Mouse (Mus musculus) embryonic stem cell, embryonic (primary cell): ENCODE data around the gene Gpatch3.

Source experiments
- CTCF ChIA-PET, 4 experiments: fragments of 300-600 bp in 2 of 4; fragments of 350-600 bp in 2 of 4; sonication (Branson Sonifier 250); formaldehyde crosslinking; loops; one replicate each; lab custom pipeline; 2022; ENCODE audit warnings: inconsistent platforms in 2 of 4; lab: Charles Lee
- POLR2A ChIA-PET, 4 experiments: fragments of 300-600 bp in 2 of 4; fragments of 350-600 bp in 2 of 4; sonication (Branson Sonifier 250); formaldehyde crosslinking; loops; one replicate each; lab custom pipeline; 2022; ENCODE audit warnings: antibody characterized with exemption in 4 of 4, inconsistent platforms in 1 of 4; lab: Charles Lee

Gene Gpatch3

DNA sequence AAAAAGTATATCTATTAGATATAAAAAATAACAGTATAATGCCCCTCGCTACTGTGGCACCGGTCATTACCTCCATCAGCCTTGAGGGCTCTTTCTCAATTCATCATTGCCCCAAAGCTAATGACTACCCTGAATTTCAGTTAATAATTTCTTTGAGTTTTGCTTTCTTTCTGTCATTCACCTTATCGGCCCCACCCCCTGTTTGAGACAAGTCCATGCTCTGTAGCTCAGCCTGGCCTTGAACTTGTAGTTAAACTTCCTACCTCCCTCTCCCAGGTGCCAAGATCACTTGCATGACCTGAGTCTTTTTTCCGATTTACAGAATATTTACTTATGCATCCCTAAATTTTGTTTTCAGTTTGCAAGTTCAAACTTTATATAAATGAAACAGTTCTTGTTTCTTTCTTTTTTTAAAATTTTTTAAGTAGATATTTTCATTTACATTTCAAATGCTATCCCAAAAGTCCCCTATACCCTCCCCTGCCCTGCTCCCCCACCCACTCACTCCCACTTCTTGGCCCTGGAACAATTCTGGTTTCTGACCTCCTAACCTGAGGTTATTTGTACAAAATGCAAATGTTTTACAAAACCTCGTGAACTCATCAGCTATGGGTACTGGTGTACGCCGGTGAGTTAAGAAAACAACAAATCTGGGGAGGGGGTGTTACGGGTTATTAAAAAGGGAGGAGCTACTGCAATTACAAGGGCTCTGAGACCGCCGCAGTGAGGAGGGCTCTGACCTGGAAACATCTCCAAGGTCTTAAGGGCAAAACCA, 5.1 kb upstream of the Gpatch3 start:
- POLR2A ChIA-PET = interaction anchor here in 3 of 4 experiments (0.8 to 1.7 kb wide), 22 partner anchors 9 to 330 kb away, joined by 3 to 8 read pairs (median 3); partner anchors contain the start of genes Nudc (in 2 of the 3), Gpn2 (in 1 of the 3), Kdf1 (in 1 of the 3) and Nr0b2 (in 1 of the 3)

DNA sequence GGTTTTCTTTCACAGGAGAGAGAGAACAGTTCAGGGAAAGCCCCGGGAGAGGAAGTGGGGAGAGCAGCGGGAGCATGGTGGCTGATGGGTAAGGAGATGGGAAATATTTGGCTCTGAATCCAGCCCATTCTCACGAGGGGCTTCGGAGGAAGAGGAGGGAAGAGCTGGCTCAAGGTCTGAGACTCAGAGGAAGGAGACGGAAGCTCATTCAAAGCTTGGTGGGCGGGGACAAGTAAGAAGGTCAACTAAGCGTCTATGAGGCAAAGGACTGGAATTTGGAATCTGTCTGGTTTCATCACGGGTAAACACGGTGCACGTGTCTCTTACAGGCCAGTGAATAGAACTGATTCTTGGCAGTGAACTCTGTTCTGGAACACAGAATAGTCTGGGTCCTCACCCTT, 4.5 kb upstream of the Gpatch3 start:
- POLR2A ChIA-PET = interaction anchor here in 3 of 4 experiments (0.8 to 1.7 kb wide), 21 partner anchors 8 to 329 kb away, joined by 3 to 8 read pairs (median 3); partner anchors contain the start of genes Nudc (in 2 of the 3), Gpn2 (in 1 of the 3), Kdf1 (in 1 of the 3) and Nr0b2 (in 1 of the 3)
- CTCF ChIA-PET = interaction anchor here (0.6 to 1.4 kb wide), 4 partner anchors 90 to 525 kb away, joined by 3 to 4 read pairs (median 3); partner anchors contain the start of genes Cd52 (in 1 of the 4) and Tent5b (in 1 of the 4)

More for the DNA sequence above, 5.1 kb upstream of the Gpatch3 start:
- CTCF ChIA-PET = interaction anchor here in 2 of 4 experiments (0.6 to 1.4 kb wide), 3 partner anchors 40 to 95 kb away, joined by 3 to 4 read pairs (median 3); partner anchors contain the start of gene Tent5b (in 1 of the 2)

DNA sequence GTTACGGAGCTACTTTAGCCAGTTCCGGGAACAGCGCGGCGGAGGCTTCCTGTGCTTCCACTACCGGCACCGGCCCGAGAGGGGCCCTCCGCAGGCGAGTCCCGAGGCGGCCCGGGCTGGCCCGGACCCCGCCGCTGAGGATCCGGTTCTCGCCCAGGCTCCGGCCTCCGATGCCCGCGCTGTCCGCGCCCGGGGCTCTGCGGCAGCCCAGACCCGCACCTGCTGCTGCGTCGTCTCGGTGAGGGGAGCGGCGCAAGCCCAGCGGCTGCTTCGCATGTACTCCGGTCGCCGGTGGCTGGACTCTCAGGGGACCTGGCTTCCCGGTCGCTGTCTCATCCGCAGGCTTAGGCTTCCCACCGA, 278 bp downstream of the Gpatch3 start:
- POLR2A ChIA-PET = interaction anchor here in 3 of 4 experiments (0.6 to 4.7 kb wide), 47 partner anchors 8 to 392 kb away, joined by 3 to 28 read pairs (median 4); partner anchors contain the start of genes Nudc (in 3 of the 3), Wdtc1 (in 3 of the 3), Gpn2 (in 2 of the 3) and Trnp1 (in 1 of the 3)
- CTCF ChIA-PET = interaction anchor here in 3 of 4 experiments (0.5 to 2.6 kb wide), 17 partner anchors 9 to 667 kb away, joined by 3 to 7 read pairs (median 4); partner anchors contain the start of genes Tent5b (in 3 of the 3), Zdhhc18 (in 2 of the 3), Gpn2 (in 1 of the 3) and Nudc (in 1 of the 3)

DNA sequence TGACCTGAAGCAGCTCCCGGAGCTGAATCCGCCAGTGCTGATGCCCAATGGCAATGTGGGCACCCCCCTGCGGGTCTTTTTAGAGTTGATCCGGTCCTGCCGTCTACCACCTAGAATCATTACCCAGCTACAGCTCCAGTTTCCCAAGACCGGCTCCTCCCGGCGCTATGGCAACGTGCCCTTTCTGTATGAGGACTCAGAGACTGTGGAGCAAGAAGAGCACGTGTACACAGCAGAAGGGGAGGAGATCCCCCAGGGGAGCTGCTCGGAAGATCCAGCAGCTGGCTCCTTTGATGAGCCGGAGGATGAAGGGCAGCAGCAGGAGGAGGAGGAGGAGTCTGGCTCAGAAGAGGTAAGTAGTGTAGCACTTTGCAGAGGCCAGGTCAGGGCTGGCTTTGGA, 3.4 kb downstream of the Gpatch3 start:
- ChIA-PET POLR2A (interaction anchor here (0.5 to 1.5 kb wide), 21 partner anchors 8 to 1812 kb away, joined by 3 to 4 read pairs (median 3); partner anchors contain the start of genes Nudc (in 3 of the 4) and Wdtc1 (in 1 of the 4)), CTCF (interaction anchor here in 2 of 4 experiments (0.7 to 1.7 kb wide), 7 partner anchors 15 to 262 kb away, joined by 3 to 5 read pairs (median 3); partner anchors contain the start of genes Nudc (in 1 of the 2) and Sfn (in 1 of the 2))

DNA sequence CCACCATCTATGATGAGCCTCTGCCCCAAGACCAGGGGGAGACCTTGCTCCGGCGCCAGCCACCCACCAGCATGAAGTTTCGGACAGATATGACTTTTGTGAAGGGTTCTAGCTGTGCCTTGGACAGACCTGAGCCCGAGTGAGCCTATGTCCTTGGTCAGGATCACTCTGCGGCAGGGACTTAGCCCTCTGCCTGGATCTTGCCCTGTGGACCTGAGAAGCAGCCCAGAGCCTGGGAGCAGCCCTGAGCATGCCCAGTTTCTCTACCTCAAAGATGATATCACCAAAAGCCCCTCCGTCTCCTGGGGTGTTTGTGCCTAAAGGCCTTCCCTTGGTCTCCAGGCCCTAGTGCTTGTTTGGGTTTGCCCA, 9.1 kb downstream of the Gpatch3 start:
- POLR2A ChIA-PET = interaction anchor here (0.5 to 4.0 kb wide), 16 partner anchors 8 to 315 kb away, joined by 3 to 25 read pairs (median 4); partner anchors contain the start of genes Gpatch3 (in 2 of the 4), Nudc (in 2 of the 4) and Wdtc1 (in 1 of the 4)
- CTCF ChIA-PET = interaction anchor here in 3 of 4 experiments (0.5 to 1.4 kb wide), 5 partner anchors 9 to 86 kb away, joined by 3 to 6 read pairs (median 4); no protein-coding TSS in a partner anchor

DNA sequence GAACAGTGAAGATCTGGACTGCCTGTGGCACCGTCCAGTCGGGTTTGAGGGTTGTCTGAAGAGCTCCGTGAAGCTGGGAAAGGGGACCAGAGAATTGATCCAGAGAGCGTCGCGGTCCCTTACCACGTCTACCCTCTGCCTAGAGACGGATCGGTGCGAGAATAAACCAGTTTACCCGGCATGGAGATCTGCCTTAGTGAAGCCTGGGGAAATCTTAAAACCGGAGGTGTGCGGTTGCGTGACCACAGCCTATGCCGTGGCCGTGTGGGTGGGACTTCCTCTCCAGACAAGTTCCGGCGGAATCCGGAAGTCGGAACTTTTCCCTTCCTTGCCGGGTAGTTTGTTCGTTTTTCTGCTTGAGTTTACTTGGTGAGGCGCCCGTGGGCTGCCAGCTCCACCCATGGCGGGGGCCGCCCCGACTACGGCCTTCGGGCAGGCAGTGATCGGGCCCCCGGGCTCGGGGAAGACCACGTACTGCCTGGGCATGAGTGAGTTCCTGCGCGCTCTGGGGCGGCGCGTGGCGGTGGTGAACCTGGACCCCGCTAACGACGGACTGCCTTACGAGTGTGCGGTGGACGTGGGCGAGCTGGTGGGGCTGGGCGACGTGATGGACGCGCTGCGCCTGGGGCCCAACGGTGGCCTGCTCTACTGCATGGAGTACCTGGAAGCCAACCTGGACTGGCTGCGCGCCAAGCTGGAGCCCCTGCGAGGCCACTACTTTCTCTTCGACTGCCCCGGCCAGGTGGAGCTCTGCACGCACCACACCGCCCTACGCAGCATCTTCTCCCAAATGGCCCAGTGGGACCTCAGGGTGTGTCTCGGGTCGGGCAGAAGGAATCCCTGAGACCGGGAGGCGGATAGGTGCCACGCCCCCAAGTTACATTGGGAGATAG, 9.8 kb downstream of the Gpatch3 start, which contains the start of gene Gpn2:
Gene Gpn2, plus strand, starts transcription at position 304 of the 893 bp plus-strand sequence.
- ChIA-PET CTCF (interaction anchor here in 3 of 4 experiments (0.5 to 1.4 kb wide), 8 partner anchors 9 to 174 kb away, joined by 3 to 6 read pairs (median 4); no protein-coding TSS in a partner anchor), POLR2A (interaction anchor here (0.5 to 4.0 kb wide), 22 partner anchors 9 to 314 kb away, joined by 3 to 25 read pairs (median 4); partner anchors contain the start of genes Gpatch3 (in 2 of the 4), Nudc (in 2 of the 4), Nr0b2 (in 1 of the 4) and Tent5b (in 1 of the 4))

DNA sequence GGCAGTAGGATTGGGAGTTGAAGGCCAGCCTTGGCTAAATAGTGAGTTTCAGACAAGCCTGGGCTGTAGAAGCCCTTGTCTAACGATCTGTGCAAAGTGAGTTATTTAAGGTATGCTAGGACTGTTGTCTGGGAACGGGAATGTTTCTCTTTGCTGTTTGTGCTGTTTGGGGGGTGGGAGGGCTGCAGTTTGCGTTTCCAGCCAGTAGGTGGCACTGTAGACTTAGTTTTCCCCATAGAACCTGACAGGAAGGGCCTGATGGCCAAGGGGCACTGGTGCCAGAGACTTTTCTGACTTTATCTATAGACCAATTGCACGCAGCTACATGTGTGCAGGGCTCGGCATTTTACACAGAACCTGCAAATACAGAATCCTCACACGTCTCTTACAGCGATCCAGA, 18.0 kb downstream of the Gpatch3 start:
- CTCF ChIA-PET = interaction anchor here (0.7 to 2.9 kb wide), 33 partner anchors 10 to 248 kb away, joined by 3 to 18 read pairs (median 4); partner anchors contain the start of genes Zdhhc18 (in 4 of the 4) and Sfn (in 2 of the 4)
- POLR2A ChIA-PET = interaction anchor here in 3 of 4 experiments (0.6 to 7.5 kb wide), 14 partner anchors 13 to 246 kb away, joined by 3 to 49 read pairs (median 4); partner anchors contain the start of genes Nudc (in 1 of the 3) and Zdhhc18 (in 1 of the 3)

DNA sequence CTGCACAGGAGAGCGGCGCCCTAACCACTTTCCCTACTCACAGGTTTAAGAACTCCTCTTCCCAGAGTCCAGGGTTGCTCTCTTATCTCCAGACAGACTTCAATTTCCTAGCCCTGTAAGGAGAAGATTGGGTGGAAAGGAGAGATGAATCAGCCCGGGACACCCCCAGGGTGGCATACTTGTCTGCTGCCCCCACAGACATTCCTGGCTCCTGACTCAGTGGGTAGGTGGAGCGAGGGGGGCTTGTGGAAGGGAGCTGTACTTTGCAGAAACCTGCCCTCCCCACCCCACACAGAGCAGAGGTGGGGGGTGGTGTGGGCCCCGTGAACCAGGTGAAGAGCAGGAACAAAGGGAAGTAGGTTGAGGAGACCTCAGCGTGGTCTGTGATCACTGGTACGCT, 21.0 kb downstream of the Gpatch3 start:
- POLR2A ChIA-PET = interaction anchor here (0.6 to 7.5 kb wide), 29 partner anchors 9 to 1020 kb away, joined by 3 to 49 read pairs (median 4); partner anchors contain the start of genes Gpn2 (in 3 of the 4), Zdhhc18 (in 2 of the 4), Gpatch3 (in 1 of the 4) and Nudc (in 1 of the 4)
- CTCF ChIA-PET = interaction anchor here (0.5 to 2.4 kb wide), 21 partner anchors 9 to 1173 kb away, joined by 3 to 19 read pairs (median 4); partner anchors contain the start of gene Zdhhc18 (in 2 of the 4)

DNA sequence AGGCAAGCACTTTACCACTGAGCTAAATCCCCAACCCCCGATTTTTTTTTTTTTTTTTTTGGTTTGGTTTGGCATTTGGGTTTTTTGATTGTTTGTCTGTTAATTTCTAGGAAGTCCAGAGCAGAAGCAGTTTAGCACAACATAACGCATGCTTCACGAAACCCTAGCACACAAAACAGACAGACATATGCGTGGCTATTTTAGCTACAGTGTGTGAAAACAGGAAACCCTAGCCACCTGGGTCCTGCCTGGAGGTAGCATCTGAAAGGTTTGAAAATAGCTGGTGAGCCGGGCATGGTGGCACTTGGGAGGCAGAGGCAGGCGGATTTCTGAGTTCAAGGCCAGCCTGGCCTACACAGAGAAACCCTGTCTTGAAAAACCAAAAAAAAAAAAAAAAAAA, 21.5 kb downstream of the Gpatch3 start:
- ChIA-PET POLR2A (interaction anchor here in 3 of 4 experiments (0.7 to 7.5 kb wide), 18 partner anchors 9 to 372 kb away, joined by 3 to 49 read pairs (median 5); partner anchors contain the start of genes Gpatch3 (in 1 of the 3), Gpn2 (in 1 of the 3), Hmgn2 (in 1 of the 3) and Nudc (in 1 of the 3)), CTCF (interaction anchor here (0.5 to 2.4 kb wide), 13 partner anchors 8 to 257 kb away, joined by 3 to 19 read pairs (median 4); partner anchors contain the start of gene Zdhhc18 (in 1 of the 4))

DNA sequence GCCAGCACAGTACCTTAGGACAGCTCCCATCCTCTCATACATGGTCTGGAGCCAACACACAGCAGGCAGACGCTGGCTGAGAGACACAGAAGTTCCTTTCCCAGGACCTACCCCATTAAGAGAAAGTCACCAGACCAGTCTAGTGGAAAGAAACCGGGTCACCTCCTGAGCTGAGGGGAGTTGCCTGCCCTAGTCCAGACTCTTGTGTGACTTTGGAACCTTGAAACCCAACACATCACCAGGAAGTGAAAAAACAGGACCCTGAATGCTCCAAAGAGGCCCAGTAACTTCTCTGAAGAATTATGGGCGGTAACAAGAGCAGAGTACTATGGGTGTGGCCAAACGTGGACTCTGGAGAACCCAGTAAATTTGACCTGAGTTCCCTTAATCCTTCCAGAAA, 24.1 kb downstream of the Gpatch3 start:
- CTCF ChIA-PET = interaction anchor here in 3 of 4 experiments (0.5 to 3.3 kb wide), 12 partner anchors 11 to 280 kb away, joined by 3 to 23 read pairs (median 4); partner anchors contain the start of gene Zdhhc18 (in 2 of the 3)
- POLR2A ChIA-PET = interaction anchor here (0.7 to 7.5 kb wide), 30 partner anchors 8 to 266 kb away, joined by 3 to 49 read pairs (median 4); partner anchors contain the start of genes Gpatch3 (in 1 of the 4) and Gpn2 (in 1 of the 4)

DNA sequence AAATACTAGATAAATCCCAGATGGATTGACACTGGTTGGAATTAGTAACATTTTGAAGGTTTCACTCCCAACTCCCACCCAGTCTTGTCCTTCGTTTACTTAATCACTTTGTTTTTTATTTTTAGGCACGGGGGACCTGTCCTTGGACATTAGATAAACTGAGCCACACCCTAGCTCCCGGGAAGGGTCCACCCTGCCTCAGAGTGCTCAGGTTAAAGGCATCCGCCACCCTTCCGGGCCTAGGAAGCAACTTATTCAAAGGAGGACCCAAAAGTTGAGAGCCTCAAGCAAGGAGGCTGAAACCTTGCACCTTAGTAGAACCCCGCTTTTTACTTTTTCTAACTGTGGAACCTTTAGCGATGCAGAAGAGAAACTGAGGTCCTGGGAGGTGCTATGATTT, 24.6 kb downstream of the Gpatch3 start:
- POLR2A ChIA-PET = interaction anchor here in 3 of 4 experiments (0.6 to 7.5 kb wide), 45 partner anchors 7 to 312 kb away, joined by 3 to 49 read pairs (median 5); partner anchors contain the start of genes Gpatch3 (in 1 of the 3), Gpn2 (in 1 of the 3), Nudc (in 1 of the 3) and Wdtc1 (in 1 of the 3)

DNA sequence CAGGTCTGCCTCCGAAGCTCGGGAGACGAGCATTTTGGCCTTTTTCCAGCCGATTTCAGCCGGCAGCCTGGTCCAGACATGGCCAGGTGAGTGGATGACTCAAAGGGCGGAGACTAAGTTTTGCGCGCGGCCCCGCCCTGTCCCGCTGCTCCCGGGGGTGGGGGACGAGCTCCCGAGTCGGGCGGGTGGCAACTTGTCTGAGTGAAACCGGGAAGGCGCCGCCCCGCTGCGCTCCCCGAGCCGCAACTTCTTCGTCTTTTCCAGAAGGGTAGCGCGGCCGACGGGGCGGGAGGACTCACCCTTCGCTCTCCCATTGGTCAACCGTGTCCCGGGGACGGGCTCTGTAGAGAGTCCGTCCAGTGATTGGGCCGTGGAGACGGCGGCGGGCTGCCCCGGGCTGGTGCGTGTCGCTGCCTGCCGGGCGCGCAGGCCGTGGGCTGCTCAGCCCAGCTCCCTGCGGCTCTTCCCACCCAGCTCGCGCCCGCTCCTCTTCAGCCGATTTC, 25.1 kb downstream of the Gpatch3 start:
- POLR2A ChIA-PET = interaction anchor here (0.5 to 7.5 kb wide), 52 partner anchors 7 to 311 kb away, joined by 3 to 49 read pairs (median 4); partner anchors contain the start of genes Gpatch3 (in 1 of the 4), Gpn2 (in 1 of the 4), Nudc (in 1 of the 4) and Wdtc1 (in 1 of the 4)
- CTCF ChIA-PET = interaction anchor here in 3 of 4 experiments (0.6 to 3.3 kb wide), 20 partner anchors 10 to 279 kb away, joined by 3 to 23 read pairs (median 4); partner anchors contain the start of genes Zdhhc18 (in 2 of the 3) and Tent5b (in 1 of the 3)

More for the DNA sequence above, 24.6 kb downstream of the Gpatch3 start:
- CTCF ChIA-PET = interaction anchor here in 3 of 4 experiments (0.5 to 3.3 kb wide), 19 partner anchors 11 to 280 kb away, joined by 3 to 23 read pairs (median 4); partner anchors contain the start of genes Zdhhc18 (in 2 of the 3) and Tent5b (in 1 of the 3)

DNA sequence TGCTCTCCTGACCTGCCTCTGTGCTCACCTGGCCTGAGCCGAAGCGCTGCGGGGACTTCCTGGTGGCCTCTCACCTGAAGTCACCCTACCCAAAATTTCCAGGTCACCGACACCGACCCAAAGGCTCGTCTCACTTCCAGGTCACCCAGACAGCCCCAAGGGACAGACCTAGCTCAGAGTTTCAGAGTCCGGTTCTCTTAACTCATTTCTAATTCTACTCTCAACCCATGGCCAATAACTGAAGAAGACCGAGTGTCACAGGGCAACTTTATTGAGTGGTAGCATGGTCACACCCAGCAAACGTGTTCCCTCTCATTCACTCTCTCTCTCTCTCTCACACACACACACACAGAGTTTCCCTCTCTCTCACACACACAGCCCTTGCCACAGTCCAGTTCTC, 25.8 kb downstream of the Gpatch3 start:
- ChIA-PET CTCF (interaction anchor here in 2 of 4 experiments (0.9 to 3.3 kb wide), 6 partner anchors 10 to 240 kb away, joined by 3 to 23 read pairs (median 10); partner anchors contain the start of gene Zdhhc18 (in 1 of the 2)), POLR2A (interaction anchor here (0.5 to 3.4 kb wide), 22 partner anchors 9 to 299 kb away, joined by 3 to 17 read pairs (median 4); partner anchors contain the start of genes Gpn2 (in 1 of the 4), Nudc (in 1 of the 4) and Zdhhc18 (in 1 of the 4))

DNA sequence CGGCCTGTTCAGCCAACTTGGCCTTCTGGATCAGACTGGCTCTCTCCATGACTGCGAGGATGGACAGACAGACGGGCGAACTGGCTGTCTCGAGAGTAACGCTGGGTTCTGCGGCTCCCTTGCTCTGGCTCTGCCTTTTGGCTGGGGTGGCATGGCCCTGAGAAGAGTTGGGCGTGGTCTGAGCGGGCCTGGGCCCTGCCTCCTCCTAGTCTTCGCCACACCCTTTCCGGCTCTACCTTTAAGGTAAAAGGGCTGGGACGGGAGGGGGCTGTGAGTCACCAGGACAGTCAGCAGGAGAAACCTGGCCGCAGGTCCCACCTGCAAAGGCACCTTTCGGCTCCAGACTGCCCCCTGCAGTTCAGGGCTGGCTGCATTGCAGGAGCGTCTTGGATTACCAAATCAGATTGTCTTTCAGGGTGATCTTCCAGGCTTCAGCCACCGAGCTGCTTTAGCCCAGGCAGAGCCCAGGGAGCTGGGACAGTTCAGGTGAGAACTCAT, 27.2 kb downstream of the Gpatch3 start, which contains the start of gene Sfn:
Gene Sfn, minus strand, starts transcription at position 448 of the 498 bp plus-strand sequence.
- POLR2A ChIA-PET = interaction anchor here in 2 of 4 experiments (0.8 to 1.7 kb wide), 11 partner anchors 11 to 235 kb away, joined by 3 to 5 read pairs (median 3); partner anchors contain the start of gene Nudc (in 1 of the 2)
- CTCF ChIA-PET = interaction anchor here in 3 of 4 experiments (0.6 to 2.1 kb wide), 22 partner anchors 8 to 516 kb away, joined by 3 to 16 read pairs (median 4); partner anchors contain the start of gene Zdhhc18 (in 1 of the 3)
